Mouse (Mus musculus) bone marrow, adult 2 months (tissue): Measurements from ENCODE around the gene Wdr89. TPM values are rescaled to one million over a fixed set of nuclear protein-coding genes. Genes with fewer than 3 reads are reported as not detected.
"Not testable (repeated sequence)": the region's sequence is repeated elsewhere in the genome, so short reads cannot be mapped to it uniquely, and the experiment has no call there.

Experiments used
- H3K27ac ChIP-seq: fragments of 200-500 bp; 2 replicates; pipeline ENCODE4 v1.5.1; 2012; ENCODE audit warnings: low read depth, mild to moderate bottlenecking, control low read depth, inconsistent platforms, low read length; ENCODE audit not compliant: control insufficient read depth, poor library complexity, insufficient read depth
- H3K4me1 ChIP-seq: fragments of 200-500 bp; 2 replicates; pipeline ENCODE4 v1.6.1; 2011; ENCODE audit warnings: low read length; ENCODE audit not compliant: control insufficient read depth, insufficient read depth
- H3K4me3 ChIP-seq: fragments of 200-500 bp; replicated peaks from 2 replicates; pipeline ENCODE3; 2011; ENCODE audit warnings: mild to moderate bottlenecking, low read depth, low read length, control low read depth; ENCODE audit not compliant: control insufficient read depth
- CTCF ChIP-seq: fragments of 200-500 bp; IDR thresholded peaks from 2 replicates; pipeline ENCODE4 v1.5.1; 2011; ENCODE audit warnings: low read length, control low read depth; ENCODE audit not compliant: control insufficient read depth, insufficient read depth
- POLR2A ChIP-seq: fragments of 200-500 bp; IDR thresholded peaks from 2 replicates; pipeline ENCODE4 v1.6.1; 2011; ENCODE audit warnings: low read depth, mild to moderate bottlenecking, control low read depth, low read length, borderline replicate concordance; ENCODE audit not compliant: control insufficient read depth
- WGBS: fragments of 180-500 bp; shearing (Covaris S2); methylation state at CpG from one replicate; pipeline ENCODE4 v1.1.7; 2018; 5-methylcytosine and 5-hydroxymethylcytosine counted together
- polyA plus RNA-seq: library from polyadenylated mRNA; stranded (reverse); fragments of >200 nt; gene quantifications from 2 replicates; pipeline ENCODE4 v1.2.4, GENCODE M21; 2011; ENCODE audit warnings: low replicate concordance; ENCODE audit not compliant: missing spikeins, insufficient read depth, insufficient read length

Gene Wdr89
- 49.9 and 67.4 TPM in 2 replicates for polyA plus RNA-seq

GRCm38 (mm10) chr12:75669258-75670106 lies at the start of gene Wdr89:
TSS of gene Wdr89 (minus strand) at chr12:75669537.
- under 1% methylated on average over 55 of the region's 55 CpGs for WGBS
- Histone ChIP-seq H3K27ac (peak within 1 kb of the TSS; percentile 87), H3K4me1 (no peaks in the 10 kb centered on the region; the same call in 1 of the 2 replicates), H3K4me3 (peak within 1 kb of the TSS; percentile 87)
- TF ChIP-seq CTCF: peak; percentile 35; the same call in 1 of the 2 replicates
- peak; percentile 92 for TF ChIP-seq POLR2A

GRCm38 (mm10) chr12:75713596-75713995 lies 44.3 kb upstream of the Wdr89 start:
- TF ChIP-seq POLR2A: no peak
- TF ChIP-seq CTCF: no peak
- Histone ChIP-seq H3K27ac (no peak overlapping the region), H3K4me1 (no peaks in the 10 kb centered on the region), H3K4me3 (no peak overlapping the region)
- WGBS: 77% methylated on average over 9 of the region's 9 CpGs

GRCm38 (mm10) chr12:75712905-75713304 lies 43.6 kb upstream of the Wdr89 start:
- not testable (repeated sequence) for H3K27ac ChIP-seq
- 59% methylated on average over 7 of the region's 7 CpGs for WGBS

GRCm38 (mm10) chr12:75710596-75711376 lies 41.4 kb upstream of the Wdr89 start:
- Histone ChIP-seq H3K4me3 (no peak overlapping the region), H3K4me1 (no peaks in the 10 kb centered on the region), H3K27ac (no peak overlapping the region)
- TF ChIP-seq CTCF: no peak
- 85% methylated on average over 9 of the region's 9 CpGs for WGBS

More at GRCm38 (mm10) chr12:75712905-75713304, 43.6 kb upstream of the Wdr89 start:
- not testable (repeated sequence) for H3K4me1 ChIP-seq, H3K4me3 ChIP-seq

GRCm38 (mm10) chr12:75709506-75709905 lies 40.2 kb upstream of the Wdr89 start:
- Histone ChIP-seq H3K27ac (no peak overlapping the region), H3K4me3 (no peak overlapping the region), H3K4me1 (no peaks in the 10 kb centered on the region)
- 74% methylated on average over 2 of the region's 2 CpGs for WGBS
- TF ChIP-seq POLR2A: no peak
- no peak for TF ChIP-seq CTCF

- Histone ChIP-seq H3K4me3 (no peak overlapping the region), H3K27ac (no peak overlapping the region), H3K4me1 (no peaks in the 10 kb centered on the region)
- 95% methylated on average over 7 of the region's 7 CpGs for WGBS
- TF ChIP-seq CTCF: no peak
- TF ChIP-seq POLR2A: no peak
Measured at GRCm38 (mm10) chr12:75706670-75707069, 37.3 kb upstream of the Wdr89 start.

- WGBS: 73% methylated on average over 3 of the region's 3 CpGs
- TF ChIP-seq CTCF (no peak), POLR2A (no peak)
- Histone ChIP-seq H3K27ac (no peak overlapping the region), H3K4me1 (no peaks in the 10 kb centered on the region), H3K4me3 (no peak overlapping the region)
Measured at GRCm38 (mm10) chr12:75702739-75703122, 33.4 kb upstream of the Wdr89 start.

- H3K27ac ChIP-seq: no peak overlapping the region
- no peak overlapping the region for H3K4me3 ChIP-seq
- WGBS: 77% methylated on average over 14 of the region's 14 CpGs
- H3K4me1 ChIP-seq: no peaks in the 10 kb centered on the region
- TF ChIP-seq CTCF: no peak
Measured at GRCm38 (mm10) chr12:75702084-75702738, 32.9 kb upstream of the Wdr89 start.
